Mouse (Mus musculus): Measurements from ENCODE around the gene Agrp.

DNA sequence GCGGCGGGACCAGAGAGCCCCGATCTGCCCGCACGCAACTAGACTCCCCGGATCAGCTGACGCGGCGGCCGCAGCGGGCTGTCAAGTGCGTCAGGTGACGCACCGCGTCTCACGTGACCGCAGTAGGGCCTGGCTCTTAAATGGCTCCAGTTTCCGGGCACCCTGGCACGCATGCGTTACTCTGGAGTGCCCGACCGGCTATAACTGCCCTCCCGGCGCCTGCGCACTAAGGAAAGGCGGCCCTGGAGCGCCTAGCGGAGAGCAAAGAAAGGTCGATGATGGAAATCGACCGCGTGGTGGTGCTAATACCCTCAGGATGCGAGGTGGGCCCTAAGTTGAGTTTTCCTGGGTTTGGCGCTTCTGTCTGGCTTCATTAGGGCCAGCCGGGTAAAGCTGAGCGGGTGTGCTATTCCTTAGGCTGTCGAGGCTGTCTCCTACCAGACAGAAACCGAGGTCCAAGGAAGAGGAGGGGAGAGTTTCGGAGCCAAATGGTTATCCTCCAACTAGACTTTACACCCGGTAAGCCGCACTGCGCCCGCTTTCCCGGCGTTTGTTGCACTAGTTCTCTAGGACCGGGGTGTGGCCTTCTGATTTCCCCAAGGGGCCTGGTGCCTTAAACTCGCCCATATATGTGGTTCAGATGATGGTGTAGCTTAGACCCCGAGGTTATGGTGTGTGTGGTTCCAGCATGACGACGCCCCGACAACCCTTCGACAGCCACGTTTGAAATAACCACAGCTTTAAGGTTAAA lies 71.1 kb downstream of the Agrp start, which contains the start of gene Atp6v0d1:
- TF ChIP-seq EP300 (IDR thresholded peaks at IDR 0.05; ENCODE audit: low read depth) (peak; percentile 59), CTCF (IDR thresholded peaks at IDR 0.05; ENCODE audit: low read depth) (peak; percentile 89)

Data from heart, postnatal 0 days (tissue).